Mouse (Mus musculus): ENCODE results near the gene Gm49368.

- TF ChIP-seq CEBPB (IDR thresholded peaks at IDR 0.05; ENCODE audit: low read depth) = no peak
- no peak for TF ChIP-seq CTCF (IDR thresholded peaks at IDR 0.05; ENCODE audit: control insufficient read depth, insufficient read depth, insufficient read length)
- TF ChIP-seq MYOD1 (IDR thresholded peaks at IDR 0.05; ENCODE audit: control insufficient read depth, insufficient read length, low read depth) = no peak
- TF ChIP-seq MAX (IDR thresholded peaks at IDR 0.05) = no peak
- TF ChIP-seq FOSL1 (IDR thresholded peaks at IDR 0.05; ENCODE audit: insufficient read depth, low read length, poor library complexity, severe bottlenecking) = no peak
- TF ChIP-seq USF1 (IDR thresholded peaks at IDR 0.05; ENCODE audit: low read depth) = no peak
Observed at GRCm38 (mm10) chr7:128032290-128032988, 30.0 kb upstream of the Gm49368 start.

Measured in C2C12 (cell line).